Mouse (Mus musculus) E14TG2a.4 (cell line): Measurements from ENCODE around the gene Sfxn4.

Experiments used
- CTCF ChIP-seq: conservative IDR thresholded peaks from 2 replicates; pipeline ENCODE4 v1.5.1; 2014; ENCODE audit warnings: low read length
- NANOG ChIP-seq: IDR thresholded peaks from 2 replicates; pipeline ENCODE4 v1.6.1; 2014; ENCODE audit warnings: borderline replicate concordance, low read length, mixed read lengths
- POU5F1 ChIP-seq: IDR thresholded peaks from 2 replicates; pipeline ENCODE4 v1.6.1; 2014; ENCODE audit warnings: low read length, borderline replicate concordance

DNA sequence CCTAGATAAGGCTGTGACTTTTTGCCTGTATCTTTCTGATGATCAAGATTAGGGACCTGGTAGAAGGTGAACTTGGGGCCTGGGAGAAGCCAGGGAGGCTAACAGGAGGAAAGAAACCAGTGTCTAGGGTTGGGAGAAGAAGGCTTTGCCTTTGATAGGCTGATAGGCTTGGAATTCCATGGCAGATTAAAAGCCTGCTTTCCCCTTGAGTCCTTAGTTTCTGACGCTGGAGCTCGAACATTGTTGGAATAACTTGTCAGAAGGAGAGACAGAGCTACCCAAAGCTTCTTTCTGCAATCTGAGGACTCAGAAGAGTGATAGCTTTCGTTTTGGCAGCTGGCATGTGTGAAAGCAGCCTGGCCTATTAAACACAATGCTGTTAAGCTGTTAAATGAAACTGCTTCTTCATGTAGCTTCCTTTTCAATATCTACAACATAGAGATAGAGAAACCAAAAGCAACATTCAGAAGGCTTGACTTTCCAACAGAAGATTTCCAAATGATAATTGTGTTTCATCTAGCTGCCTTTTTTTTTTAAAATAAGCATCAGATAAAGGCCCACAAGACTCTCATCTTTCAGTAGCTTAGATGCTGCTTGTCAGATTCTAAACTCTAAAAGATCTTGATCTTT is 34.1 kb upstream of the Sfxn4 start:
- TF ChIP-seq CTCF (no peak), NANOG (no peak), POU5F1 (no peak)
